Mouse (Mus musculus) adrenal gland, postnatal 4 days (tissue): ENCODE results near the gene Fitm1. TPM values are rescaled to one million over a fixed set of nuclear protein-coding genes. Genes with fewer than 3 reads are reported as not detected.

Experiments used
- DNase-seq, 2 experiments: peaks; one replicate each; pipeline ENCODE4 v3.0.0; 2021 to 2022; ENCODE audit warnings: low spot score in 2 of 2, mixed read lengths in 2 of 2
- total RNA-seq, 2 experiments: library from RNA; stranded (reverse); gene quantifications; 2 replicates each; pipeline ENCODE4 v1.2.3; 2021

The Fitm1 gene
- total RNA-seq, 2 experiments from 2014 or later, result 6.5 to 10.0 TPM

DNA sequence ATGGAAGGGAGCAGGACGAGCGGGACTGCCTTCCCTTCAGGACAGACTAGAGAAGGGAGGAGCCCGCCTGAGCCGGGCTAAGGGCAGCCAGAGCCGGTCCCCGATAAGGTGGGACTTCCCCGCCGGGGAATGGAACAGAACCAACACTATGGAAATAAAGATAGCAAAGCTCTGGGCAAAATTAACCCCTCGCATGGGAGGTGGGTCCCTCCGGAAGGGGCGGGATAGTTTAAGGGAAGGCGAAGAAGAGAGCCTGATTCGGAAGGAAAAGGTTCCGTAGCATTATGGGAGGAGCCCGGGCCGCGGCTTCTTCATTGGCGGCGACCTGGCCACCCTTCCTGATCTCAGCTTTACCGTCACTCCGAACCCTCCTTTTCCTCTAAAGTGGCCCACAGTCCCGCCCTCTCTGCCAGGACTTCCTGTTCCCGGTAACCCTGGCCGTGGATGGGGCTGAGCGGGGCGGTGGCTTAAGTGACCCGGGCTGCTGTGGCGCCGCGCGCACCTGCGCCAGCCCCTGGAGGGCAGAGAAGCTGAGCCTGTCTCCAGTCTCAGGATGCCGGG lies 16.0 kb downstream of the Fitm1 start, which contains the start of gene Rnf31:
Gene Rnf31 (plus strand): TSS at position 378 of the 561 bp plus-strand sequence.
- DNase-seq, result peak; percentile 74 to 87

- DNase-seq, result no peak
Measured at GRCm38 (mm10) chr14:55592226-55592625, 16.8 kb downstream of the Fitm1 start.

GRCm38 (mm10) chr14:55596036-55596690 lies 20.7 kb downstream of the Fitm1 start:
- DNase-seq, result no peak

DNA sequence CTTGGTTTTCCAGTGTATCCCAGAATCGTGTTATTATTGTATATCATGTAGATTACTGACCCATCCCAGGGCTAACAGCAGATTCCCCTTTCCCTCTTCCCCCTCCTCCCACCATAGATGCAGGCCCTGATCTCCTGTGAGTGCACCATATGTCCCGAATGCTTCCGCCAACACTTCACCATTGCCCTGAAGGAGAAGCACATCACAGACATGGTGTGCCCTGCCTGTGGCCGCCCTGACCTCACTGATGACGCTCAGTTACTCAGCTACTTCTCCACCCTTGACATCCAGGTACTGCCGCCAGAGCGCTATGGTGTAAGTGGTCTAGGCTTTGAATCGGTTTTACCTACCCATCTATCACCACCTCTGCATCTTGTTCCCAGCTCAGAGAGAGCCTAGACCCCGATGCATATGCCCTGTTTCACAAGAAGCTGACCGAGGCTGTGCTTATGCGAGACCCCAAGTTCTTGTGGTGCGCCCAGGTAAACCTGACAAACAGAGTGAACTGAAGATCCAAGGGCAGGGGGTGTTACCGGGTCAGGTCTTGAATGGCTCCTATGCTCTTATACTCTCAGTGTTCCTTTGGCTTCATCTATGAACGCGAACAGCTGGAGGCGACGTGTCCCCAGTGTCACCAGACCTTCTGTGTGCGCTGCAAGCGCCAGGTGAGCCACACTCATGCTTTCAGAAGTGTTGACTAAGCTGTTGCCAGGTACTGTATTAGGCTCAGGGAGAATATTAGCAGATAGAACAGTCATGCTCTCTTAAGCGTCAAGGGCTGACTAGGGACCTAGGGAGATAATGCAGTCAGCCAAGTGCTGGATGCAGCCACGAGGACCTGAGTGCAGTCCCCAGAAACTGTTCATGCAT lies 23.3 kb downstream of the Fitm1 start:
- DNase-seq, result no peak

DNA sequence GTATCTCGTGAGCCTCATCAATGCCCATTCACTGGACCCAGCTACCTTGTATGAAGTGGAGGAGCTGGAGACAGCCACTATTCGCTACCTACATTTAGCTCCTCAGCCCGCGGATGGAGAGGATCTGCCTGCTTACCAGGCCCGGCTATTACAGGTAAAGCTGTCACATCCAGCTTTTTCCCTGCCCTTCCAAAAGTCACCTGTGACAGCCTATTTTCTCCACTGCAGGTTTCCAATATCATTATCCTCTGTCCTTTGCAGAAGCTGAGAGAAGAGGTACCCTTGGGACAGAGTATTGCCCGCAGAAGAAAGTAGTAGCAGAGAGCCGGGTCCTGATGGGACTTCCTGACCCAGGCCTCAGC lies 27.8 kb downstream of the Fitm1 start, which contains the start of gene Irf9:
Gene Irf9 (plus strand): TSS at position 301 of the 362 bp plus-strand sequence.
- DNase-seq, result no peak

GRCm38 (mm10) chr14:55603633-55604576 lies 28.5 kb downstream of the Fitm1 start:
- DNase-seq, result peak; percentile 70 to 88

- DNase-seq, result no peak
Measured at GRCm38 (mm10) chr14:55604823-55605222, 29.4 kb downstream of the Fitm1 start.

DNA sequence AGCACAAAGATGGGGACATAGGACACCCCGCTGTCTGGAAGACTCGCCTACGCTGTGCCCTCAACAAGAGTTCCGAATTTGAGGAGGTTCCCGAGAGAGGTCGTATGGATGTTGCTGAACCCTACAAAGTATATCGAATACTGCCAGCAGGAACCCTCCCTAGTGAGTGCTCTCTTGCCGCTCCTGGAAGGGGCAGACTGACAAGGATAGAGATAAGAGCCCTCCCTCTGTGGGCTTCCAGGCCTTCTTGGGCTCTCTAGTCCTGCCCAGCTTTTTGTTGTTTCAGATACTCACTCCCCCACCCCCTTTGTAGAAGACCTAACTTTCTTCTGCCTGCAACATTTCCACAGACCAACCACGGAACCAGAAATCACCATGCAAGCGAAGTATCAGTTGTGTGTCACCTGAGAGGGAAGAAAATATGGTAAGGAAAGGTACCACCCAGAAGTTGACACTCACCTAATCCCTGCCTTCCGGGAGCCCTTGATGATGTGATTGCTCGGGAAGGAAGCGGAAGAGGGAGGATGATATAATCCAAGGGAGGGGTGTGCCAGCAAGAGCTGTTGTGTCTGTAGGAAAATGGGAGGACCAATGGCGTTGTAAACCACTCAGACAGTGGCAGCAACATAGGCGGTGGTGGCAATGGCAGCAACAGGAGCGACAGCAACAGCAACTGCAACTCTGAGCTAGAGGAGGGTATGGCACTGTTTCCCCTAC lies 30.5 kb downstream of the Fitm1 start:
- DNase-seq, result no peak

GRCm38 (mm10) chr14:55608339-55608738 lies 32.9 kb downstream of the Fitm1 start:
- no peak for DNase-seq

DNA sequence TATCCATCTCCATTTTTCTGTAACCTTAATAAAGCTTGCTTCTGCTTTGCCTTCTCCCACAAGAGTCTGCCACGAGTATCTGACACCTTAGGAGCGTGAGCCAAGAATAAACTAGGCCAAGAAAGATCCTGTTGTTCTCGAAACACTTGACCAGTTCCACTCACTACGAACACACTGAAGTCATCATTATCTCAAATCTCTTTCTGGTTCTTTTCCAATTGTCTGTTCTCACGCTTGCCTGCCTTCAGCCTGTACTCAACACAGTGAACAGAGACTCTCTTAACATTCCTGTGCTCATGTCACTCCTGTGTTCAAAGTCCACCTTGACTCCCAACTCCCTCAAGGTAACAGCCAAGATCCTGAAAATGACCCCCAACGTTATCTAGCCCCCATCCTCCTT lies 37.9 kb downstream of the Fitm1 start:
- DNase-seq, result no peak

DNA sequence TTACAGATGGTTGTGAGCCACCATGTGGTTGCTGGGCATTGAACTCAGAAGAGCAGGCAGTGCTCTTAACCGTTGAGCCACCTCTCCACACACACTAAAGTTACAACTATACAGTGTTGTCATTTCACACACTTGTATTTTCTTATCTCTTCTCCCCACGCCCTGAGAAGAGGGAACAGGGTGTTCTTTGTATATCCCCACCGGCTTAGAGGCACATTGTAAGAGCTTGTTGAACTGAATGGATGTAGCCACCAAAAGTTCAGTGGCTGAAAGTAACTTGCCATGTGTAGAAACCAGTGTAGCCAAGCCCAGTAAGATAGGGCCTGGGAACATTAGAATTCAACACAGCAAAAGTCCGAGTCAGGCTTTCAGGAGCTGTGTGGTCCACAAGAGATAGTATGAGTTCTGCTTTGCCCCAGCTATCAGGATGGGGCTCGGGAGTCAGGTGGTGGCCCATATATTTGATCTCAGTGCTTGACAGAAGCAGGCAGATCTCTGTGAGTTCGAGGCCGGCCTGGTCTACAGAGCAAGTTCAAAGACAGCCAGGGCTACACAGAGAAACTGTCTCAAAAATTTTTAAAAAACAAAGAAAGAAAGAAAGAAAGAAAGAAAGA lies 39.3 kb downstream of the Fitm1 start:
- DNase-seq, result no peak

- no peak for DNase-seq
Measured at GRCm38 (mm10) chr14:55615876-55616275, 40.5 kb downstream of the Fitm1 start.

DNA sequence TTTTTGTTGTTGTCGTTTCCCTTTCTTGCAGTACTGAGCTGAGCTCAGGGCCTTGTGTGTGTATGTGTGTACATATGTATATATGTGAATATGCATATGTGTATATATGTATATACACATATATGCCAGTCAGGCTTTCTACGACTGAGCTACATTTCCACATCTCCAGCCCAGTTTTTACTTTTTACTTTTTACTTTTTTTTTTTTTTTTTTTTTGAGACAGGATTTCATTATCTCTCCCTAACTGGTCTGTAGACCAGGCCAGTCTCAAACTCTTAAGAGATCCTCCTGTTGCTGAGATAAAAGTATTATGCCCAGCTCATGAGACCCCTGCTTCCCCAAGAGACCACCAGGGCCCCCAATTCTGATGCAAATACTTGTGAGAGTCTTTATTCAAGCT lies 41.4 kb downstream of the Fitm1 start:
- no peak for DNase-seq

DNA sequence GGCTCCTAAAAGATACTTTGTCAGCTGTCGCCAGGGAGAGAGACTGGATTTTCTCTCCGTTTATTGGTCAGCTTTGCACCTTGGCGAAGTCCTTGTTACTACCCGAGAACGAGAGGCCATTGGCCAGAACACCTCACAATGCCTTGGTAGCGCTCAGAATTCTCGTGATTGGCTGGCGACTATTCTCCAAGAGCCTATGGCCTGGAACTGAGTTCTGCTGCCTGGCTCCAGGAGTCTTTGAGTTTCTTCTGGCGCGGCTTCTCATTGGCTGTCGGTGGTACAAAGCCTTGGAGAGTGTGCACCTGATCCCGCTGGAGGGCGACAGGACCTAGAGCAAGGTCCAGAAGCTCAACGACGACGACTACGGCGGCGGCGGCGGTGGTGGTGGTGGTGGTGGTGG lies 42.4 kb downstream of the Fitm1 start, which contains the start of gene Rec8:
Gene Rec8 (plus strand): TSS at position 216 of the 400 bp plus-strand sequence.
- no peak for DNase-seq

- DNase-seq, result no peak
Measured at GRCm38 (mm10) chr14:55618486-55619195, 43.2 kb downstream of the Fitm1 start.
